Mouse (Mus musculus) mouse embryonic stem cell (cell line): ENCODE results near the gene Srpr.

Experiments used
- in situ Hi-C, 2 experiments: fragments of 300-500 bp; cut with MboI; formaldehyde crosslinking; loops; 1 replicate in 1 of 2; 3 replicates in 1 of 2; pipeline ENCODE4 v1.14.3; 2019 to 2020; ENCODE audit warnings: low sequenced_read_pairs in 2 of 2, low pct_unique_long_range_greater_than_20kb in 1 of 2, mixed read lengths in 1 of 2; ENCODE audit not compliant: unreplicated experiment in 1 of 2

Gene Srpr

GRCm38 (mm10) chr9:35284351-35284750 is 84.4 kb downstream of the Srpr start:
- in situ Hi-C loops = loop anchor here (5.0 to 25.0 kb wide), 3 partner anchors 248 to 1428 kb away; no protein-coding TSS in a partner anchor

- in situ Hi-C loops = loop anchor here in 1 of 2 experiments (25.0 kb wide), 1 partner anchor 1426 kb away; no protein-coding TSS in a partner anchor
Measured at GRCm38 (mm10) chr9:35286351-35286750, 86.4 kb downstream of the Srpr start.

- in situ Hi-C loops = loop anchor here in 1 of 2 experiments (25.0 kb wide), 1 partner anchor 1422 kb away; no protein-coding TSS in a partner anchor
Measured at GRCm38 (mm10) chr9:35289992-35290391, 90.0 kb downstream of the Srpr start.

- in situ Hi-C loops = loop anchor here in 1 of 2 experiments (25.0 kb wide), 1 partner anchor 1422 kb away; no protein-coding TSS in a partner anchor
Measured at GRCm38 (mm10) chr9:35290417-35290816, 90.4 kb downstream of the Srpr start.

GRCm38 (mm10) chr9:35290916-35291315 is 90.9 kb downstream of the Srpr start:
- in situ Hi-C loops = loop anchor here in 1 of 2 experiments (25.0 kb wide), 1 partner anchor 1421 kb away; no protein-coding TSS in a partner anchor

GRCm38 (mm10) chr9:35293465-35293864 is 93.5 kb downstream of the Srpr start:
- in situ Hi-C loops = loop anchor here in 1 of 2 experiments (25.0 kb wide), 1 partner anchor 1419 kb away; no protein-coding TSS in a partner anchor
